Mouse (Mus musculus): ENCODE measurements around the gene Akt3.

DNA sequence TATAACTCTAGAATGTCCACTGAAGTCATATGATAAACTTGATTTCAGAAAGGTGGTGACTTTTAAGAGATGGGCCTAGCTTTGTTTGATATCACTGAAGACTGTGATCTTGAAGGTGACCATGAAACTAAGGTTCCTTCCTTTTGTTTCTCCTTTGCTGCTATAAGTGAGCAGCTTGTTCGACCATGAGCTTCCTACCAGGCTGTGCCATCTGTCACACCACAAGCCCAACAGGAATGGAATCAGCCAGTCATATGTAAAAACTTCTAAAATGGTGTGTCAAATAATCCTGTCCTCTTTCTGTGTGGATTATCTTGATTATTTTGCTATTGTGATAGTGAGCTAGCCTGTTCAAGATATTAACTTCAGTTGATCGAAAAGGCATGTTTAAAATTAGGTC lies 222.5 kb downstream of the Akt3 start:
- no peak for TF ChIP-seq CTCF (IDR thresholded peaks at IDR 0.05; ENCODE audit: control insufficient read depth, insufficient read depth, low read length)
- no peak for TF ChIP-seq POLR2A (IDR thresholded peaks at IDR 0.05; ENCODE audit: borderline replicate concordance, control insufficient read depth, low read depth, low read length)
